Mouse (Mus musculus) ovary, postnatal 14 days (tissue): ENCODE measurements around the gene Spink4.
A peak's percentile ranks its signal among the peaks of the same experiment; 100 is the strongest.

Experiments used
- DNase-seq: peaks from one replicate; pipeline ENCODE4 v3.0.0; 2022; ENCODE audit warnings: low spot score

Spink4 gene

GRCm38 (mm10) chr4:40969161-40969560, 49.3 kb downstream of the Spink4 start:
- DNase-seq = no peak

- DNase-seq = no peak
Measured at GRCm38 (mm10) chr4:40969781-40970591, 50.1 kb downstream of the Spink4 start.

DNA sequence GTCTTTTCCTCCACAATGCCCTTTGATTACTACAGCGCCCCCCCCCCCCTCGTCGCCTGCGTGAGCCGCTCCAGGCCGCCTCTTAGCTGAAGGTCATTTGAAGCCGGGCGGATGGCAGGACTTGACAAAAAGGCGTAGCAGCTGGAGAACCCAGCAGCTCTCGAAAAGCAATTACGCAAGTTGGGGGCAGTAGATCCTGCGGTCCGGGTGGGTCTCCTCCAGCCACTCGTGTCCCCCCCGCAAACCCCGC, 50.7 kb downstream of the Spink4 start:
- no peak for DNase-seq

DNA sequence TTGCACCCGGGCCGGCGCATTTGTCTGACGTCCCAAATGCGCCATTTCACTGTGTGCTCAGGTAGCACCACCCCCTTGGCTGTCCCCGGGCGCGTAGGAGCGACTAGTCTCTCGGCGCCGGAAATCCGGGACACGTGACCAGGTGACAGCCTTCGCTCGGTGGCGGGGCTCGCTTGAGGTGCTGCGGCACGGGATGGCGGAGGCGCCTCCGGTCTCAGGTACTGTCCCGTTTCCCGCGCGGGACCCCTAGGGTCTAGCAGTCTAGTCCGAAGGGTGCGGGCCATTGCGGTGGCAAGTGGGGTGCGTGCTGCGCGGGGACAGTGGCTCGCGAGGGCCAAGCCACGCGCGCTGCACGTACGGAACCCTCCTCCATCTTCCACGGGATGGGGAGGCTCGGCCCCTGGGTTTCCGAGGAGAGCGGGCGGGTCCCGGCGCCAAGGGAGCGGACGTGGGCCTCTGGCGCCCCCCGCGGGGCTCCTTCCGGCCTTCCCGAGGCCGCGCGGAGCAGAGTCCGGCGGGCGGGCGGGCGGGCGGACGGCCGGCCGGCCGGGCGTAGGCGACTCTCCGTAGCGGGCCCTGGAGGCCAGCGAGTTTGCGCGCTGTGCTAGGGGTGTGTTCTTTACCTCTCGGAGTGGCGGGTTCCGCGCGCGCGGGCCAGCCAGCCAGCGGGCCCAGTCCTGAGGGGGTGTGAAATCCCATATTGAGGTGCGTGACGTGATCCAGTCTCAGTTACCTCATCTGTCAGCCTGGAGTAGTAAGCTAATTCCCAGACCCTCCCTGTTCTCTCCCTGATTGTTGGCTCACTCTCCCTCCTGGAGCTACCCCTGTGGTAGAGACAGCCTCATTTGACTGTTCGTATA, 51.2 kb downstream of the Spink4 start, which contains the start of gene Nfx1:
TSS of gene Nfx1 (plus strand) at position 65 of the 860 bp plus-strand sequence.
- DNase-seq = peak; percentile 89

DNA sequence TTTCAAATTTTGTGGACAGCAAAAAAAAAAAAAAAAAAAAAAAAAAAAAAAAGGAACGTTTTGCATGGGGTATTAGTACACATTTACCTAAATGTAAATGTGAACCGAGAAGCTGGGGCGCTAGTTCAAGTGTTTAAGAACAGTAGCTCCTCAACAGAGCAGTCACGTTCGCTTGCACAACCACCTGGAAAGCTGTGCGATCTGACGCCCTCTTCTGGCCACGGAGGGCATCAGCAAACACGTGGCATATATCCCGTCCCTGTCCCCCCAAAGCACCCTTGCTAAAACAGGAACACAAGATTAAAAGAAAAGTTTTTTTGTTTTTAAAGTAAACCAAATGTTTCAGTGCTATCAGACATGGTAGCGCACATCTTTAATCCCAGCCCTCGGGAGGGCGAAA, 51.9 kb downstream of the Spink4 start:
- DNase-seq = no peak

DNA sequence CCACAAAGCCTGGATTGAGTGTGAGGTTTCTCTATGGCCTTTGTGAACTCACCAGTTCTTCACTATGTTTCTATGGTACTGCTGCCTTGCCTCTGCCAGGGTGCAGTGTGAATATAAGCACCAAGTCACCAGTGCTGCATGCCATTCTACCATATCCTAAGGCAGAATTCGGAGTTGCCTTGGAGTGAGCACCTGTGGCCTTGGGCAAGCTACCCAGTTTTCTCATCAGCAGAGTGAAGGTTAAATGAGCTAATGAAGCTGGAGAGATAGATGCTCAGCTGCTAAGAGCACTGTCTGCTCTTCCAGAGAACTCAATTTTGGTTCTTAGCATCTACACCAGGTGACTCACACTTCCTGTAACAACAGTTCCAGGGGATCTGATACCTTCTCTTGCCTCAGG, 54.2 kb downstream of the Spink4 start:
- no peak for DNase-seq

- no peak for DNase-seq
Measured at GRCm38 (mm10) chr4:40975678-40976077, 55.8 kb downstream of the Spink4 start.

DNA sequence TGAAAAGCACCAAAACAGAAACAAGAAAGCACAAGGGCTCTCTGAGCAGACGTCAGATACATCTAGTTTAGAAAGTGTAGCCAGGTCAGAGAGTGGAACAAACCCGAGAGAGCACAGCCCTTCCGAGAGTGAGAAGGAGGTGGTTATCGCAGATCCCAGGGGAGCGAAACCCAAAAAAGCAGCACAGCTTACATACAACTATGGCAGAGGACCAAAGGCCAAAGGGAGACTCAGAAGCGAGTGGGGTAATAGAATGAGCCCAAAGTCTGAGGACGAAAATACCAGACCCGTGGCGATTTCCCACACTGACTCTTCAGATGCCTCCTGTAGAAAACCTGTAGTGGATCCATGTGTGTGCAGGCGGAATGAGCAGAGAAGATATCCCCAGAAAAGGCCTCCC, 56.8 kb downstream of the Spink4 start:
- no peak for DNase-seq

GRCm38 (mm10) chr4:40979430-40979829, 59.6 kb downstream of the Spink4 start:
- no peak for DNase-seq
